Mouse (Mus musculus) olfactory bulb, adult 2 months (tissue): ENCODE data around the gene Jpt2.

ENCODE experiments used
- CTCF ChIP-seq: fragments of 200-500 bp; IDR thresholded peaks from 2 replicates; pipeline ENCODE4 v1.5.1; 2012; ENCODE audit warnings: low read depth, mild to moderate bottlenecking, low read length, moderate library complexity; ENCODE audit not compliant: insufficient read depth
- POLR2A ChIP-seq: fragments of 200-500 bp; IDR thresholded peaks from 2 replicates; pipeline ENCODE4 v1.6.1; 2012; ENCODE audit warnings: mild to moderate bottlenecking, low read depth, low read length, moderate library complexity; ENCODE audit not compliant: insufficient read depth

GRCm38 (mm10) chr17:24959371-24959770, 1.1 kb downstream of the Jpt2 start:
- no peak for TF ChIP-seq CTCF
- no peak for TF ChIP-seq POLR2A
